Mouse (Mus musculus): Measurements from ENCODE around the gene Arhgap15.

DNA sequence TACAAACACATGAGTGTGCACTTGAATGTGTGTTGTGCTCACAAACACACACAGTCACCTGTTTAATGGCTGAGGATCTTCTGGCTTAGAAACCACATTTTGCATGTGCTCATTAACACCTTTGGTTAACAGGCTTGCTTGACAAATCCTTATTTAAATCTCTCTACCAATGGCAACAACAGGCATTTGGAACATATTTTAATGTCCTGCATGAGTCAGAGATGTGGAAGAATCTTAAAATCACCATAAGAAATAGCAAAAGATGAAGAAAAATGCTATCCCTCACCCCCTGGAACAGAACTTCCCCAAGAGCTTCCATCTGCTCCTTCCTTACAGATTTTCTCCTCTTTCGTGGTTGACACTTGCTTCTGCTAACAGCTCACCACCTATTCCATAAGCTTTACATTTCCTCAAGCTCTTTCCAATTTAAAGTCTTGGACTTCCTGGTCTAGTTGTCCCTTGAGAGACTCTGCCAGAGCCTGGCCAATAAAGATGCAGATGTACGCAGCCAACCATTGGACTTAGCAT, 35.9 kb upstream of the Arhgap15 start:
- TF ChIP-seq POLR2A (IDR thresholded peaks at IDR 0.05; ENCODE audit: low read depth, low read length) (no peak), CTCF (IDR thresholded peaks at IDR 0.05; ENCODE audit: extremely low read depth, insufficient read length, insufficient replicate concordance, low read depth, low read length) (no peak)

All from small intestine, adult 2 months (tissue).